Mouse (Mus musculus): ENCODE data around the gene Plppr2. TPM values are rescaled to one million over a fixed set of nuclear protein-coding genes. Genes with fewer than 3 reads are reported as not detected.

Plppr2 gene
- polyA plus RNA-seq (2014; fragmentation: Nextera tagmentation; extraction: Ambion mirVana), result 6.6 and 8.2 TPM in 2 replicates

DNA sequence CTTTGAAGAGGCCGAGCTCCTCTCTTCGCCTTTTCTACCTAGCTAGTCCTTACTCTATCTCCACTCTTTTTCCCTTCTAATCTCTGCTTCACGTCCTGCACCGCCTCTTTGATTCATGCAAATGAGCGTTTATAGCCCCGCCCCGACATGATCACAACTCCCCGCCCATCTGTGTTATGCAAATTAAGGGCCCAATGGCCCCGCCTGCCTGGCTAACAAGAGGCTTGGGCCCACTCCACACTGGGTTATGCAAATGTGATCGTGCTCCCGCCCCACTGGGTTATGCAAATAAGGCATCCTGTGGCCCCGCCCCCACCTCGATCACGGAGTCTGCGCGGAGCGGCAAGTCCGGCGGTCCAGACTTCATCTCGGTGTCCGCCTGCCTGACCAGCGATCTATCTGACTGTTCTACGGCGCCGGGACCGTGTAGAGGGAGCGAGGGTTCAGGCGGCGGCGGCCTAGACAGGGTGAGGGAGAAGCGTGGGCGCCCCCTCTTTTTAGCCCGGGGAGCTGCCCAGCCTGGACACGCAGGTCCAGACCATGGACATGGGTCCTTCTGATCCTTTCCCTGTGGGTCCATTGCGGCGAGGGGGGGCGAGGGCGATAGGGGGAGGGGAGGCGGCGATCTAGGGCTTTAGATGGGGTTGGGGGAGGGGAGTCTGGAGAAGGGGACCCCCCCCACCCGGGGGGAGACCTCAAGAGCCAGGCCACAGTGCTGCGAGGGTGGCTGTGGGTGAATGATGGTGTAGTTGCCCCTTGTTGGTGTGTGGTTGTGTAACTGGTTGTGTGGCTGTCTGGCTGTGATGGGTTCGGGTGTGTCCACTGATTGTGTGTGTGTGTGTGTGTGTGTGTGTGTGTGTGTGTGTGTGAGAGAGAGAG, at the start of gene Plppr2:
Gene Plppr2, plus strand, starts transcription at position 342 of the 879 bp plus-strand sequence.
- H3K4me3 ChIP-seq (ENCODE audit: low read depth, low read length), result peak within 1 kb of the TSS; percentile 36
- no peaks in the 10 kb centered on the region for H3K4me1 ChIP-seq (ENCODE audit: control insufficient read depth, insufficient read depth, low read length)
- 0 out of 2 replicates have a peak within 1 kb of the TSS, but pooled peaks have one; percentile 30 for H3K9ac ChIP-seq (ENCODE audit: low read length)
- H3K9me3 ChIP-seq (ENCODE audit: control insufficient read depth, low read length), result no peaks in the 10 kb centered on the region
- peak within 1 kb of the TSS; percentile 41 for H3K4me2 ChIP-seq (ENCODE audit: low read depth, severe bottlenecking)
- H3K27ac ChIP-seq (replicated peaks; ENCODE audit: low read depth, low read length), result no peak within 1 kb of the TSS
- no peaks in the 10 kb centered on the region for H3K27me3 ChIP-seq (ENCODE audit: control insufficient read depth, insufficient read depth, low read length)
- WGBS, result 3% methylated on average over 40 of the region's 43 CpGs
- DNase-seq (ENCODE audit: low spot score) (peak; percentile 97), ATAC-seq (ENCODE audit: insufficient number of reproducible peaks, low FRiP score, low TSS enrichment, low read depth) (peak; percentile 93)
- H3K36me3 ChIP-seq (ENCODE audit: control insufficient read depth, insufficient read depth, low read length), result no peaks in the 10 kb centered on the region

DNA sequence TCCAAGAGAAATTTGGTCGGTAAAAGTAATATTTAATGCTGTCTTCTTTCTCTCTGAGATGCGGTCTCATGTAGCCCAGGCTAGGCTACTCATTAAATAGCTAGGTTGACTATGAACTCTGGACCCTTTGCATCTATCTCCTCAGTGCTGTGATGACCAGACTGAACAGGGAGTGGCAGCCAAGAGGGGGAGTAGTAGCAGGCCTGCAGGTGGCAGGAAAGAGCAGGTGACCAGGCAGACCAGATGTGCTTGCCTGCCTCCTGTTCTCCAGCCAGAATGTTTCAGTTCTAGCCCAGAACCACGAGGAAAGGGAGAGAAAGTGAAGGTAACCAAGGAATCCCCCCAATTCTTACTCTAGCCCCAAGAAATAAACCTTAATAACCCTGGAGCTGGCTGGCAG, 47.6 kb upstream of the Plppr2 start:
- DNase-seq (ENCODE audit: low spot score) (no peak), ATAC-seq (ENCODE audit: insufficient number of reproducible peaks, low FRiP score, low TSS enrichment, low read depth) (no peak)
- Histone ChIP-seq H3K36me3 (ENCODE audit: control insufficient read depth, insufficient read depth, low read length) (no peaks in the 10 kb centered on the region), H3K4me3 (ENCODE audit: low read depth, low read length) (no peak overlapping the region), H3K4me1 (ENCODE audit: control insufficient read depth, insufficient read depth, low read length) (no peaks in the 10 kb centered on the region), H3K9me3 (ENCODE audit: control insufficient read depth, low read length) (no peaks in the 10 kb centered on the region), H3K27me3 (ENCODE audit: control insufficient read depth, insufficient read depth, low read length) (no peaks in the 10 kb centered on the region), H3K27ac (replicated peaks; ENCODE audit: low read depth, low read length) (no peak overlapping the region), H3K9ac (ENCODE audit: low read length) (no peak overlapping the region), H3K4me2 (ENCODE audit: low read depth, severe bottlenecking) (no peak overlapping the region)
- 59% methylated on average over 3 of the region's 3 CpGs for WGBS

DNA sequence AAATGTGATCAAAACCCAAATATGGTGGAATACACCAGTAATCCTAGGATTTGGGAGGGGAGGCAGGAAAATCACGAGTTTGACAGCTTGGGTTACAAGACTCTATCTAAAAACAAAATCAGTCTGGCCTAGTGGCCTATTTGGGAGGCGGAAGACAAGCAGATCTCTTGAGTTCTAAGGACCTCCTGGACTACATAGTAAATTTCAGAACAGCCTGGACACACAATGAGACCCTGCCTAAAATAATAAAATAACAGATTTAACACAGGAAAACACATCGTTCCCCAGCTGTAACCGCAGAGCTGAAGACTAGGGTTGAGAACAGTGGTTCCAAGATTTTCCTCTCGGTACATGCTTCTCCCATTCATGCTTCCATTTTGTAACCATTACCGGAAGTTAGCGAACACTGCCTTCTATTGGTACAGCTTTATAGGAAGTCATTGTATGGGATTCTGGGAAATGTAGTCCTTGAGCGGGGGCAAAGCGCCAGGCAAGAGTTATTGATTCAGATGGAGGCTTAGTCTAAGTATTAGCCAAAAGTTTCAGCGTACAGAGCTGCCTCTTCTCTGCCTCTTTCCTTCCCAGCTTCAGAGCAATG, 35.5 kb upstream of the Plppr2 start:
- peak; percentile 79 for ATAC-seq (ENCODE audit: insufficient number of reproducible peaks, low FRiP score, low TSS enrichment, low read depth)
- H3K27me3 ChIP-seq (ENCODE audit: control insufficient read depth, insufficient read depth, low read length), result 0 out of 2 replicates have a peak, but pooled peaks cover 2% of the 10 kb centered on the region
- no peaks in the 10 kb centered on the region for H3K36me3 ChIP-seq (ENCODE audit: control insufficient read depth, insufficient read depth, low read length)
- DNase-seq (ENCODE audit: low spot score), result peak; percentile 63
- no peak overlapping the region for H3K27ac ChIP-seq (replicated peaks; ENCODE audit: low read depth, low read length)
- 19% methylated on average over 10 of the region's 10 CpGs for WGBS
- no peaks in the 10 kb centered on the region for H3K4me1 ChIP-seq (ENCODE audit: control insufficient read depth, insufficient read depth, low read length)
- peak overlapping the region; percentile 27 for H3K9ac ChIP-seq (ENCODE audit: low read length)
- H3K4me2 ChIP-seq (ENCODE audit: low read depth, severe bottlenecking), result peak overlapping the region; percentile 48
- H3K4me3 ChIP-seq (ENCODE audit: low read depth, low read length), result peak overlapping the region; percentile 31
- no peaks in the 10 kb centered on the region for H3K9me3 ChIP-seq (ENCODE audit: control insufficient read depth, low read length)

GRCm38 (mm10) chr9:21904031-21904430, 32.8 kb upstream of the Plppr2 start:
- H3K4me1 ChIP-seq (ENCODE audit: control insufficient read depth, insufficient read depth, low read length), result no peaks in the 10 kb centered on the region
- 90% methylated on average over 4 of the region's 4 CpGs for WGBS

DNA sequence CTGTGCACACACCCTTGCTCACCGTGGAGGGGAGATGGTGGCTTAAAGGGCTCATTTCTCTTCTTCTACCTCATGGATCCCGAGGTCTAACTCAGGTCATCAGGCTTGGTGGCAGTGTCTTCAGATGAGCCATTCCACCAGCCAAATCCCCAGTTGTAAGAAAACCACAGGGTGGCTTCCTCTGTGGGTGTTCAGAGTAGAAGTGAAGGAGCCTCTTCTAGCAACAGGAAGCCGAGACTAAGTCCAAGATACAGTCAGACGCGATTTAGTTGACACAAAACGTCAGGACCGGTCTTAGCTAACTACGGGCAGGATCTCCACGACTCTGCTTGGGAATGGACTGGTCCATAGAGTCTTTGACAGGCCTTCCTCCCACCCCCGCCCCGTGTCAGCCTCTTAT, 28.6 kb upstream of the Plppr2 start:
- no peaks in the 10 kb centered on the region for H3K4me1 ChIP-seq (ENCODE audit: control insufficient read depth, insufficient read depth, low read length)
- H3K27ac ChIP-seq (replicated peaks; ENCODE audit: low read depth, low read length), result no peak overlapping the region
- no peak overlapping the region for H3K4me3 ChIP-seq (ENCODE audit: low read depth, low read length)
- H3K9ac ChIP-seq (ENCODE audit: low read length), result no peak overlapping the region
- H3K36me3 ChIP-seq (ENCODE audit: control insufficient read depth, insufficient read depth, low read length), result no peaks in the 10 kb centered on the region
- WGBS, result 81% methylated on average over 11 of the region's 11 CpGs
- no peak overlapping the region for H3K4me2 ChIP-seq (ENCODE audit: low read depth, severe bottlenecking)
- H3K9me3 ChIP-seq (ENCODE audit: control insufficient read depth, low read length), result no peaks in the 10 kb centered on the region; the same call in 1 of the 2 replicates
- ATAC-seq (ENCODE audit: insufficient number of reproducible peaks, low FRiP score, low TSS enrichment, low read depth), result no peak
- no peaks in the 10 kb centered on the region for H3K27me3 ChIP-seq (ENCODE audit: control insufficient read depth, insufficient read depth, low read length)
- no peak for DNase-seq (ENCODE audit: low spot score)

More at GRCm38 (mm10) chr9:21904031-21904430, 32.8 kb upstream of the Plppr2 start:
- DNase-seq (ENCODE audit: low spot score) (no peak), ATAC-seq (ENCODE audit: insufficient number of reproducible peaks, low FRiP score, low TSS enrichment, low read depth) (no peak)
- Histone ChIP-seq H3K27ac (replicated peaks; ENCODE audit: low read depth, low read length) (no peak overlapping the region), H3K27me3 (ENCODE audit: control insufficient read depth, insufficient read depth, low read length) (no peaks in the 10 kb centered on the region), H3K4me3 (ENCODE audit: low read depth, low read length) (no peak overlapping the region), H3K9me3 (ENCODE audit: control insufficient read depth, low read length) (no peaks in the 10 kb centered on the region), H3K4me2 (ENCODE audit: low read depth, severe bottlenecking) (no peak overlapping the region), H3K9ac (ENCODE audit: low read length) (no peak overlapping the region), H3K36me3 (ENCODE audit: control insufficient read depth, insufficient read depth, low read length) (no peaks in the 10 kb centered on the region)

DNA sequence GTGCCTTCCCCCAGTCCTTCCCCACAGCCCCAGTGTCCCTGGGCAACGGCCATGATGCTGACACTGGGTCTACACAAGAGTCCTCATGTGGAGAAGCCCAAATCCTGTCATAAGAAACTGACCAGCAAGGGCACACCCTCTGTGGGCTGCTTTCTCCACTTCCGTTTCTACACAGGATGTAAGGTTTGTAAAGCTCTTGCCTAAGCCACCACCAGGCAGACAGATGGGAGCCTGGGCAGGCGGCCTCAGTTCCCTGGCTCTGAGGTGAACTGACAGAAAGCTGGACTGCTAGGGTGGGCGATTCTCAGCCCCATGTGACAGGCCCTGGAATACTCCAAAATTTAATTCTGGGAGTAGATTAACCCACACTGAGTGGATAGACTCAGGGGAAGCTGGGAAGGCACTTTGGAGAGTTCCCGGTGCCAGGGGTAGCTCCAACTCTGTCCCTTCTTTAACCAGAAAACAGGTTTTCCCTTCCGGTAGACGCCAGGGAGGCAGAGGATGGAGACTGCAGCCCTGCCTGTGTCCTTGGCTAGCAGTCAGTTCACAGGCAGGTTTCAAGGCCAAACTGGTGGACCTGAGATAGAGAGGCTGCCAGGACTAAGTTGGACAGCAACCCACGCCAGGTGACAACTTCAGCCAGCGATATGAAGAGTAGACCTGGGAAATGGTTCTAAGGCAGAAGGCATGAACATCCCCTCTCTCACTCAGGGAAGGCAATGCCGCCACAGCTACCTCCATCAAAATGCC, 27.2 kb upstream of the Plppr2 start:
- H3K9me3 ChIP-seq (ENCODE audit: control insufficient read depth, low read length), result no peaks in the 10 kb centered on the region; the same call in 1 of the 2 replicates

GRCm38 (mm10) chr9:21916851-21917492, 19.9 kb upstream of the Plppr2 start:
- Histone ChIP-seq H3K9me3 (ENCODE audit: control insufficient read depth, low read length) (no peaks in the 10 kb centered on the region; the same call in 1 of the 2 replicates), H3K27me3 (ENCODE audit: control insufficient read depth, insufficient read depth, low read length) (peaks cover 12% of the 10 kb centered on the region), H3K9ac (ENCODE audit: low read length) (no peak overlapping the region), H3K4me3 (ENCODE audit: low read depth, low read length) (no peak overlapping the region), H3K4me1 (ENCODE audit: control insufficient read depth, insufficient read depth, low read length) (peaks cover 5% of the 10 kb centered on the region), H3K27ac (replicated peaks; ENCODE audit: low read depth, low read length) (no peak overlapping the region), H3K36me3 (ENCODE audit: control insufficient read depth, insufficient read depth, low read length) (no peaks in the 10 kb centered on the region), H3K4me2 (ENCODE audit: low read depth, severe bottlenecking) (peak overlapping the region; percentile 97)
- DNase-seq (ENCODE audit: low spot score) (no peak), ATAC-seq (ENCODE audit: insufficient number of reproducible peaks, low FRiP score, low TSS enrichment, low read depth) (no peak)
- WGBS, result 53% methylated on average over 3 of the region's 3 CpGs

More for the DNA sequence above, 27.2 kb upstream of the Plppr2 start:
- Histone ChIP-seq H3K4me1 (ENCODE audit: control insufficient read depth, insufficient read depth, low read length) (no peaks in the 10 kb centered on the region), H3K27ac (replicated peaks; ENCODE audit: low read depth, low read length) (no peak overlapping the region), H3K27me3 (ENCODE audit: control insufficient read depth, insufficient read depth, low read length) (no peaks in the 10 kb centered on the region), H3K36me3 (ENCODE audit: control insufficient read depth, insufficient read depth, low read length) (no peaks in the 10 kb centered on the region), H3K9ac (ENCODE audit: low read length) (no peak overlapping the region), H3K4me3 (ENCODE audit: low read depth, low read length) (no peak overlapping the region), H3K4me2 (ENCODE audit: low read depth, severe bottlenecking) (no peak overlapping the region)
- WGBS, result 76% methylated on average over 10 of the region's 10 CpGs
- ATAC-seq (ENCODE audit: insufficient number of reproducible peaks, low FRiP score, low TSS enrichment, low read depth) (no peak), DNase-seq (ENCODE audit: low spot score) (no peak)
